Mouse (Mus musculus) thymus, postnatal 10 days (tissue): Measurements from ENCODE around the gene Timm44.
"Not testable (repeated sequence)": the region's sequence is repeated elsewhere in the genome, so short reads cannot be mapped to it uniquely, and the experiment has no call there.

Experiments used
- DNase-seq, 2 experiments: peaks; one replicate each; pipeline ENCODE4 v3.0.0; 2021; ENCODE audit warnings: low spot score in 2 of 2

The Timm44 gene

DNA sequence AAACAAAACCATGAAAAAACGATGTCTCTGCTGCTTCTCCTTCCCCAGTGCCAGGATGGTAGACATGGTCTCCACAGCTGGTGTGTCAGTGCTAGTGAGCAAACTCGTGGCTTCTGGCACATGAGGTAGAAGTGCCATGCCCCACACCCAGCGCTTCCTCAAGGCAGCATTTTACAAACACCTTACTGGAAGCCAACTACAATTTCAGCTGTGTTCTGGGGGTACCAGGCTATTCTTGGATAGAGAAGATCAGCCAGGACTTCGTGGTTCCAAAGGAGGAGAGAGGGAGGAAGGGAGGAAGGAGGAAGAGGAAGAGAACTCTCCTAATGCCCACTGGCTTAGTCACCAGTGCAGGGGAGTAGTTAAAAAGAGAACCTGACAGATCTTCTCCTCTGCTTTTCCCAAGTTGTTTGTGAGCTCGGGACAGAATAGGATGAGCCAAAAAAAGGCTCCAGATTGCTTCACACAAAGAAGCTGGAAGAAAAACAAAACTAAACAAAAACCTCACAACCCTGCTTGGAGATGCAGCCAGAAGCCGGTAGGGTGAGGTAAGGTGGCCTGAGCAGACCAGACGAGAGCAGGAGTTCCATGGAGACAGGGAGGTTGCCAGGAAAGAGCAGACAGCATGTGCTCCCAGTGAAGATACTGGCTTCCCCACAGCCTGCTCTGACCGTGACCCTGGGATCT lies 12.5 kb downstream of the Timm44 start:
- no peak for DNase-seq

DNA sequence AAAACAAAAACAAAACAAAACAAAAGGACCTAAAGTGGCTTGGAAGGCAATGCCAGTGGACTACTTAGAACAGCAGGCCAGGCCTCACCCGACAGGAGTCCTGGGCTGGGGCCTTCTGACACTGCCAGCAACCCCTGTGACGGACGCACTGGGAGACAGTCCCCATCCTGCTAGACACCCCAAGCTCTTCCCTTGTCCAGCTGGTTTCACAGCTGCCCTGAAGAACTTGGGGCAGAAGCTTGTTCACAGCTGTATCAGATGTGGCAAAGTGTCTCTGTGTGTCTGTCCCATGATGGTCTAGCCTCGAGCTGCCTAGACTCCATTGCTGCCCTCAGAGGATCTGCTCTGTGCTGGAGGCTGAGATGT lies 15.9 kb downstream of the Timm44 start:
- no peak for DNase-seq

DNA sequence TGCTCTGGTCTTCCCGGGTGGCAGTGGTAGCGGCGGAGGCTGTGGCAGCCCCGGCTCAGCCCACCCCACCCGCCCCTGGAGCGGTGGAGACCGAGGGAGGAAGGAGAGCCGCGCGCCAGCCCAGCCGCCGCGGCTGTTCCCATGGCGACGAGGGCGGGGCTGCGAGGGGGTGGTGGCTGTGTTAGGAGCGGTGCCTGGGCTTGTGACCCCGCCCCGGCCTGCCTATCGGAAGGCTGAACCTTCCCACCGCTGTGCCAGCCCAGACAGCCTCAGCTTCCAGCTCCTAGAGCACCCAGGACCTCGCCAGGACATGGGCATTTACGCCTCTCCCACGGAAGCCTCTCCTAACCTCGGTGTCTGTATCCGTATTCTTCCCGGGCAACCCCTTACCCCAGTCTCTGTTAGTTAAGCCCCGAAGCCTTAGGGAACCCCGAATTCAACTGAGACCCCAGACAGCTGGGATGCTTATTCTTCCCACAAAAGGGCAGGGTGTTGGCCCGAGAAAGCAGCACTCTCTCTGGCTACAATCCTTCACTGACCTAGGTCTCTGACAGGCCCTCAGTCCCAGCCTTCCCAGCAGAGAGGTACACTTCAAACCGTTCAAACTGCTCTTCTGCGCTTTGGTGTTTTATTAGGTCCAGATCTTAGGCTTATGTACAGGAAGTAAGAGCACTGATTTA lies 16.4 kb downstream of the Timm44 start, which contains the start of gene Ctxn1:
Ctxn1 (minus strand) TSS at position 150 of the 680 bp plus-strand sequence.
- DNase-seq, result peak; percentile 92 to 97

DNA sequence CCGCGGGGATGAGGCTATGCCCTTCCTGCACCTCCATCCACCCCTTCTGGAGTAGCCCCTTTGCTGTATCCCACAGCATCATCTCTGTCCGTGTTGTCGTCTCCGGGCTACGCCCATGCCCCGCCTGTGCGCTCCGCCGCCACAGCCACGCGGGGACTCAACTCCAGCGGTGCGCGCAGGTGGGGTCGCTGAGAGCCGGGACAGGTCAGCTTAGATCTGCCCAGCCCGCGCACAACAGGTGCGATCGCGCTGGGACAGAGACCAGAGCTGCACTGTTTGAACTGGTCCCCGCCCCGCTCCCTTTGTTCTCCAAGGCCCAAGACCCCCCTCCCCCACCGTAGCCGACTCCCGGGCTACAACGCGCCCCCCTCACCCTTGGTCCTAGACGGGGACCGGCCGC lies 17.0 kb downstream of the Timm44 start:
- peak in 1 of 2 experiments; percentile 46 for DNase-seq

DNA sequence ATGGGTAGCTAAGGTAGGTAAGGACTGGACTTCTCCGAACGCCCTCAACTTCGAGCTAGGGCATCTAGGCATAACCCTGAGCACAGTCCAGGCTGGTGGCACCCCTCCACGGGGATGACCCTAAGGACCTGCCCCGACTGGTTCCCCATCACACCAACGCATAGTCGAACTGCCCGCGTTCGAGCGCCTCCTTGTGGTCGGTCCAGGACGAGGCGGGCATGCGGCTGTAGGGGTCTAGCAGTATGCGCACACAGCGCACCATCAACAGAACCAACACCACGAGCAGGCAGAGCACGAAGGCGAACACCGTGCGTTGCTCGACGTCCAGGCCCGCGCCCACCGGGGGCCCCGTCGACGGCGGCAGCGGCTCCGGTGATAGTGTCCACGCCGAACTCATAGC lies 17.5 kb downstream of the Timm44 start:
- peak; percentile 78 to 88 for DNase-seq

DNA sequence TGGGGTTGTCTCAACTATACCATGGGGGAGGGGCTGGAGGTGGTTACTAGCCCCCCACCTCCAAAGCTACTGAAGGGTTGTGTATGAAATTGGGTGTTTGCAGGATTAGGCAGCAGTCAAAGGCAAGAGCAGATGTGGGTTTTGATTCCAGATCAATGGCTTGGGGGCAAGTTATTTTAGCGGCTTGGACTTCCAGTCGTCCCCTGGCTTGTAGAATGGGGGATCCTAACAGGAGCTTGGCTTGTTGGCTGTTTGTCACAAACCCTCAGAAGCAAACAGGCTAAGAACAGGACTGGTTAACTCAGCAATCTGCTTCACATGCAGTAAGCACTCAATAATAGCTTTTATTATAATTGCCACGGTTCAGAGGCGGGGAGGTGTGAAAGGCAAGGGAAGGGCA lies 18.4 kb downstream of the Timm44 start:
- no peak for DNase-seq

DNA sequence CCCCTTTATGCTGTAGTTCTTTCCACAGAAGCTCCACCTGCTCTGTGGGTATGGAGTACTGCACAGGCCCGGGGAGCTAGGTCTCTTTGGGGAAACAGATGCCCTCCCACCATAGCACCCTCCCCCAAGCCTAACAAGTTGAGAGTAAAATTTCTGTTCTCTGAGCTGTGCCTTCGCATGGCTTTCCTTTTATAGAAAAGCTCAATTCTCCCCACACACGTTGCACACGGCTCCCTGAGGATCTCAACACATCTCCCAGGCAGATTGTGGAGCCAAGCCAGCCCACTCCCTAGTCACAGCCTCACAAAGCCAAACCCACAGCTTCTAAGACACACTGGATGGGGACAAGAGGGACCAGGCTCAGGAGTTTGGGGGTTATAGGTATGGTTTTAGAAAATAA lies 18.8 kb downstream of the Timm44 start:
- DNase-seq, result no peak

DNA sequence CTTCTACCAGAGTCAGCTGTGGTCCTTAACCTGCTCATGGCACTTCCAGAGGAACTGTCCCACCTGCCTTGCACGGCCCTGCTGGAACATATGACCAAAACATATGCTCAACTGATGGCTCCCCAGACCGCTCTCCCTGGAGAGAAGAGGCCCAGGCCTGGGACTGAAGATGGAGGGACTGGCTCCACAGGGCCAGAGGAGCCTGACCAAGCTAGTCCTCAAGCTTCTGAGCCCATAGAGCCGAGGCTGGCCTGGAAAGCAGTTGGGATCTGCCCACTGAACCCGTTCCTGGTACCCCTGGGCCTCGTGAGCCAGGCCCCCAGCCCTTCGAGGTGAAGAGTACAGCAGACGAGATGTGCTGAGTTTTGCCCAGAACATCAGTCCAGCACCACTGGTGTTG lies 20.2 kb downstream of the Timm44 start:
- DNase-seq, result not testable (repeated sequence)

DNA sequence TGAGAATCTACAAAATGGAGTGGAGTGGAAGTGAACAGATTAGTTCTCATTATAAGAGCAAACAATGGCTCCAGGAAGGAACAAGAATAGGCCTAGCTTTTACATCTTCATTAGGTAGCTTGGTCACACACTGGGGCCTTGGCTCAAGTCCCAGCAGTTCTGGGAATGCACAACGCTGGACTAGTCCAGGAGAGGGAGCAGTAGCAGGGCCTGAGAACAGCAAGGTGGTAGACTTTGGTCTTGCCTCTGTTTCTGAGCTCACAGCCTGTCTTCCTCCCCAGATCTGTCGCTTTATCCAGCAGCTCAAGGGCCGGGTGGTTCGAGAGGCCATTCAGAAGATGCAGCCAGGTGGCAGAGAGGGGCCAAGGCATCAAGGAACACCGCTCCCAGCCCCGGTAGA lies 21.7 kb downstream of the Timm44 start:
- DNase-seq, result no peak

DNA sequence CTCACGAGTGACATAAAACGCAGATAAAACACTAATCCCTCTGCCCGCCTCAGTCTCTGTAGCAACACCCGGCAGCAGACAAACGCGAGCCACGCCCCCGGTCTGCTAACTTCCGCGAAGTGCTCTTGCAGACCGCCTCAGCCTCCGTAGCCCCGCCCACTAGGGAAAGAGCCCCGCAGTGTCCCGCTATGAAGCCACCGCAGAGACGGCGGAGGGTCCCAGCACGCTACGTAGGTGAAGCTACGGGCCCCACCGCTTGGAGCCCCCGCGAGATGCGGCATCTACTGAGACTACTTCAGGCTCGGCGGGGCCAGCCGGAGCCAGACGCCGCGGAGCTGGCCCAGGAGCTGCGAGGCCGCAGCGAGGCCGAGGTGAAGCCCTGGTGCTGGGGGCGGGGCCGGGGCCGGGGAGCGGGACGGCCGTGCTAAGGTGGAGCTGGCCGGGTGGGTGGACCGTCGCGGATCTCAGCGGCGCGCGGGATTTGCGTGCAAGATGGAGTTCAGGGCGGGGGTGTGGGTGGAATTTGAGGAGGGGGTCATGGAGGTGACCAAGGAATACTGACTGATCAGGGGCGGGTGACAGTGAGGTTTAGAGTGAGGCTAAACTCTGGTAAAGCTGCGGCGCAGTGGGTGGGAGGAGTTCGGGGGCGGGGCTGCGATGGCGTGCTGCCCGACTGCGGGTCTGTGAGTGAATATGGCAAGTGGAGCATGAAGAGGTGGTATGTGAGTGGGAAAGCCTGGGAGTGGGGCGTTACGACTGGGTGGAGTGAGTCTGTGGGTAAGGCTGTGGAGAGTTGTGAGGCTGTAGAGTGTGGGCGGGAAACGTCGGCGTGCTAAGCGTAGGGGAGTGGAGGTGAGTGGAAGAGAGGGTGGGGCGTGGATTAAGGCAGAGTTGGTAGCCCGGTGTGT lies 22.5 kb downstream of the Timm44 start, which contains the start of gene Snapc2:
Snapc2 (plus strand) TSS at position 147 of the 908 bp plus-strand sequence.
- peak; percentile 91 to 96 for DNase-seq

DNA sequence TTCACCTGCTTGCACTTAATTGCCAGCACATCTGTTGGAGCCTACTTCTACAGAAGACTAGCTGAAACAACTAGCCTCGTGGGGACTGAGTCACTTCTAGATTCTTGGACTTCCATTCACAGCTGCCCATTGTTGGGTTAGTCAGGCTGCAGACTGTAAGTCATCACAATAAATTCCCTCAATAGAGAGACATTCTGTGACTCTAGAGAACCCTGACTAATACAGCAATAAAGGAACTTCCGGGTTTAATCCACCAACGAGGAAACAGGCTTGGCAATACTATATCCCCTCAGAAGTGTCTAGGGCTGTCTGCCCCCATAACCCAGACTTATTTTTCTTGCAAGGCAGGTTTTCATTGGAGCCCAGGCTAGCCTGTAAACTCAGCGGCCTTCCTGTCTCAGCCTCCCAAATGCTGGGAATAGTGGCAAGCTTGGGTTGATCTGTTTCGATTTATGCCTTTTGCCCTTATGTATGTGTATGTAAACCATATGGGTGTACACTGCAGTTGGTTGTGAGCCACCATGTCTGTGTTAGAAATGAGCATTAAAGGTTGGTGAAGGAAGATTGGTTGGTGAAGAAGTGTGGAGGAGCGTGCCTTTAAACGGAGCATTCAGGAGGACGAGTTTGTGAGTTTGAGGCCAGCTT lies 23.5 kb downstream of the Timm44 start:
- no peak for DNase-seq

DNA sequence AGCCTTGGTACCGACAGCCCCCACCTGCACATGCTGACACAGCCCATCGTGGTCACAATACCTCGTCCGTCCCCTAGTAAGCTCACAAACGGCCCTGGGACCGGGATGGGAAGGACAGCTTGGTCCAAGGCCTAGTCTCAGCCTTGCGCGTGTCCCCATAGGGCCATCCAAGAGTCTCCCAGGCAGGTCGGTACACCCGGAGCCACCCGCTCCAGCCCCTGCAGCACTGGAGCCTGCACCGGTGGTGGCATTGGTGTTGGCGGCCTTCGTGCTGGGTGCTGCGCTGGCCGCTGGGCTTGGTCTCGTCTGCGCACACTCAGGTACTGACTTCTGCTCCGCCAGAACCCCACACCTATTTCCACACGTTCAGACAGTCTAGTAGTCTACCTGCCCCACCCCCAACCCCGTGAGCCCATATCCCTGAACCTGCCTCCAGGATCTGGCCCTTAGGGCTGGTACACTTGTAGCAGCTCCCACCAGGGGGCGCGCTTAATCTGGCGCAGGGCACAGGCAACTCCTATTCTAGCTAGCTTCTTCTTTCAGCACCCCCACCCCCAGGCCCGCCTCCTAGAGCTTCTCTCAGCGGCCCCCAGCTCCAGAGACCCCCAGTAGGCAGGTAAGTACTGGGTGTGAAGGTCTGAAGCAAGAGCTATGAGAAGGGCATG lies 25.3 kb downstream of the Timm44 start:
- DNase-seq, result peak; percentile 70 to 89

DNA sequence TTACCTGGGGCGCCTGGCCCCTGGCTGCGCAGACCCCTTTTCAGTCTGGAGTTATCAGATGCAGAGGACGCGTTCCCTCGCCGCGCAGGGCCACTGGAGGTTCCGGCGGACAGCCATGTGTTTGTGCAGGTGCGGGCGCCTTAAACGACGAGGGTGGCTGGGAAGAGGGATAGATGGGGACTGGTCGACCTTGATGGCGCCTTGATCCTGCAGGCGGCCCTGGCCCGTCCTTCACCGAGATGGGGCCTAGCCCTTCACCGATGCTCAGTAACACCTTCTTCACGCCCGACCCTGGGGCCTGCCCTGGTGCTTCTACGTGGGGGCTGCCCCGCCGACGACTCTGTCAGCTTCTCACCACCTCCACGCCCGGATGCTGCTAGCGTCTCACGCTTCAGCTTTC lies 26.5 kb downstream of the Timm44 start:
- DNase-seq, result no peak

DNA sequence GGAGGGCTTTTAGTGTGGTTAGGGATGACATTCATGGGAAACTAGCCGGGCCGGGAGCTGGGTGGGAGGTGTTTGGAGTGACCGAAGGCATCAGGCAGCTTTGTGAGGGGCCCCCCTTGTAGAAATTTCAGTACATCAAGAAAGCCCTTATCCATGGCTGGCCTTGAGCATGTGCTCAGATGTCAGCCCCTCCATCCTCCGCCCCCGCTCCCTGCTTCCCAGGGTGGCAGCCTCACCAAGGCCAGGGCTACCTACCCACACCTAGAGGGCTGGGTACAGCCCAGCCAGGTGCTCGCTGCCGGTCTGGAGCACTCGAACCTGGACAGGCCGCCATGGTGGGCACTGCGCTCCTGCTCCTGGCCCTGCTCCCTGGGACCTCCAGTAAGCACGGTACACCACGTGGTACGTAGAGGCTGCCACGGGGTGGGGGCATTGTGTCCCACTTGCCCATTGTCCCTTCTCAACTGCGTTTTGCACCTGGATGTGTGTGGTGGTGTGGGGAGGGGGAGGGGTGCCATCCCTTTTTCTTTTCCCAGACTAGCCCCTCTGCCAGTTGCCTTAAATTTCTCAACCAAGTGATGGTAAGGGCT lies 27.7 kb downstream of the Timm44 start, which contains the start of gene Tgfbr3l:
Tgfbr3l (plus strand) TSS at position 264 of the 590 bp plus-strand sequence.
- DNase-seq, result no peak

DNA sequence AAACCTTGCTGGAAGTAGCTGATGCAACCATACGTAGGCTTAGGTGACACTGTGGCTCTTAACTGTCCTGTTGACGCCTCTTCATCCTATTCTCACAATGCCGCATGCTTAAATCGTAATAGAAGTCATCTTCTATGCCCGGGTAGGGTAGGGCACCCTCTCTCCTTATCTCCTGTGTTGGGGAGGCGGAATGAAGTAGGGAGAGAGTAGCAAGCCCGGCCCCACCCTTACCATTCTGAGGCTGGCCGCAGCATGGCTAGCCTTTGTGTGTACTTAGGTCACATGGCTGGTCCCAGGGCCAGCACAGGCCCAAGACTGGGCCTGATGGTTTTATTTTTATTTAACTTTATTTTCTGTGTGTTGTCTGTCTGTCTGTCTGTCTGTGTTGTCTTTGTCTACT lies 28.5 kb downstream of the Timm44 start:
- DNase-seq, result no peak

DNA sequence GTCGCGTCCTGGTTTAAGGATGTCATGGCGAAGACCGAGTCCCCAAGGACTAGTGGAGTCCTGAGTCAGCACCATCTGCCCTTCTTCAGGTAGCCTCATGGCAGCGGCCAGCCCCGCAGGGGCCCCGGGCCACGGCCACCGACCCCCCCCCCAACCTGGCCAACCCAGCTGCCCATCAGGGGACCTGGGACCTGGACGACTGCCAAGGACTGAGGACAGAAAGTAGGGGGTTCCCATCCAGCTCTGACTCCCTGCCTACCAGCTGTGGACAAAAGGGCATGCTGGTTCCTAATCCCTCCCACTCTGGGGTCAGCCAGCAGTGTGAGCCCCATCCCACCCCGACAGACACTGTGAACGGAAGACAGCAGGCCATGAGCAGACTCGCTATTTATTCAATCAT lies 30.0 kb downstream of the Timm44 start:
- DNase-seq, result no peak

DNA sequence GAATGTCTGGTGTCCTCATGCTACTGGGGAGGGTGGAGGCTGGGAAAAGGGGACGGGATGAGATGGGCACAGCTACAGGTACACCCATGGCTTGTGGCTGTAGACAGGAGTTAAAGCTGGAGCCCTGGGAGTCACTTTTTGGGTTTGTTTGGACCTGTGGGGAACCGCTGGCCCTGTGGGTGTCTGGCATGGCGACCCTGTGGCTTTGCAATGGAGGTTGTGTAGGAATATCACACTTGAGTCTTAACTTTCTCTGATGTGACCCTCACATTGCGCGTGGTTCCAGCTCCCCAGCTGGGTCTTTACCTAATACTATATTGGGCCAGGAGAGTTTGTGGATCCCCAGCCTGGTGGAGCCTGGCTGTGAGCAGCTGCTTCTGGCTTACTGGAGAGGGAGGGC lies 30.7 kb downstream of the Timm44 start:
- no peak for DNase-seq

DNA sequence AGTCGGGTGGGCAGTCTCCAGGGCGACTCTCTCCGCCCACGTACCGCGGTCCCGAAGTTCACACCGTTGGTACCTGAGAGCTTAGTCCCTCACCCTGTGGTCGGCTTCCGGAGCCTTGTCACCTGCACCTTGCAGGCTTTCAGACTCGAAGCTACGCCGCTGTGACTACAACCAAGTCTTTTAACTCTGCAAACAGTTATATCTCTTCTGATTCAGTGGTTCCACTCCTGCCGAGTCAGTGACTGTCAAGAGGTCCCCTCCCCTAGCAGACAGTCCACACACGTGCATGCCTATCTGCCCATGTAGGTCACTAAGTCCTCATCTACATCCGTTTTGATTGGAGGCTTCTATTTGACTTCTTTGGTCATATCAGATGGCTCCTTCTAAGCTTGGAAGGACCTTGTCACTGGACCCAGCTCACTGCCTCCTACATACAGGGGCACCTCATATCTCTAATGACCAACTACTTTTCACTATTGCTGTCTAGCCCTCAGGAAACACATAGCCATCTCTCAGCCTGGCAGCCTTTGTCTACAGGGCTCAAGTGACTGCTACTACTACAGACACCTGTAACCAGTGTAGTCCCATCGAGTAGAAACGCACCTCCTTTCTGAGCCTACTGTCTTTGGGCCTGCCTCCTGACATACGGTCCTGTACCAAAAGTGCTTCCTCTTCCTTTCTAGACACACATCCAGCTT lies 36.4 kb downstream of the Timm44 start:
- DNase-seq, result no peak

DNA sequence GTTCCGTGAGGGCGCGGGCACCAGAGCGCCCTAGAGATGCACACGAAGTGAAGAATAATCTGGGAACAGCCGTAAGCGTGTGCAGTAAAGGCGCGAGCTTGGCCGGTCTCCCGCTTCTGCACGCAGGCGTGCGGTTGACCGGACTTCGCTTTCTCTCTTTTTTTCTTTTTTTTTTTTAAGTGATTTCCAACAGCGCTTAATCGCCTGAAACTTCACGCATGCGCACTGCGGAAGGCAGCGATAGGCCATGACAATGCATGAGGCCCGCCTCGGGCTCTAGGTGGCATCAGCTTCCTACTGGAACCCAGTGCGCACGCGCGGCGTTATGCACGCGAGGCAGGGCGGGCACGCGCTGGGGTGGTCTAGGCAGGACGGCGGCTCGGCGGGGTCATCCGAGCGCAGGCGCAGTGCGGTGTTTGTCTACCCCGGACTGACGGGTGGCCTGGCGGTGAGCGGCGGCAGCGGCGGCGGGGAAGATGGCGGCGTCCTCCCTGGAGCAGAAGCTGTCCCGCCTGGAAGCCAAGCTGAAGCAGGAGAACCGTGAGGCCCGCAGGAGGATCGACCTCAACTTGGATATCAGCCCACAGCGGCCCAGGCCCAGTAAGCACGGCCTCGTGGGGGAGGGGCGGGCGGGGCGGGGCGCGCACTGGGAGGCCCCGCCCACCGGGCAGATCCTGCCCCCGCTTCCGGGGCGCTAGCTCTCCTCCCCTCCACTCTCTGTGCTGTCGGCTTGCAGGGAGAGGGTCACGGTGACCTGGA lies 37.1 kb downstream of the Timm44 start, which contains the start of the genes Map2k7 and Gm49320:
Map2k7 (plus strand) TSS at position 307 of the 759 bp plus-strand sequence.
Gm49320 (plus strand) TSS at position 432 of the 759 bp plus-strand sequence.
- DNase-seq, result peak; percentile 100
